Mouse (Mus musculus): ENCODE results near the gene Ugt1a5. TPM values are rescaled to one million over a fixed set of nuclear protein-coding genes. Genes with fewer than 3 reads are reported as not detected.

Ugt1a5 gene
- polyA plus RNA-seq, 2 experiments: 0.11 TPM; not detected in 1

- DNase-seq (ENCODE audit: low read depth in 3 of 3, low spot score in 3 of 3): peak; percentile 78 to 84 (median 81)
- WGBS (ENCODE audit: insufficient replicate concordance): 20% methylated on average over 2 of the region's 2 CpGs
- peaks cover 28 to 34% of the 10 kb centered on the region in 2 experiments for H3K4me1 ChIP-seq (replicated peaks; ENCODE audit: control insufficient read depth in 2 of 2, insufficient read depth in 2 of 2, low read length in 1 of 2)
- peaks cover 5% of the 10 kb centered on the region for H3K9me3 ChIP-seq (ENCODE audit: control insufficient read depth, low read length)
- TF ChIP-seq CTCF (IDR thresholded peaks at IDR 0.05; ENCODE audit: low read depth): no peak
- peak; percentile 96 for TF ChIP-seq EP300 (IDR thresholded peaks at IDR 0.05; ENCODE audit: low read depth)
- no peaks in the 10 kb centered on the region for H3K27me3 ChIP-seq (ENCODE audit: control insufficient read depth, insufficient read depth, low read length)
- peak; percentile 86 for ATAC-seq (ENCODE audit: insufficient read depth)
- H3K4me3 ChIP-seq (ENCODE audit: insufficient read depth in 1 of 2, low read depth in 2 of 2, low read length in 2 of 2): peak overlapping the region in 1 of 2 experiments; percentile 8; a peak in 1 of 4 replicates
- H3K9ac ChIP-seq (replicated peaks): peak overlapping the region; percentile 61
- H3K36me3 ChIP-seq (replicated peaks; ENCODE audit: control insufficient read depth, insufficient read depth, low read depth): no peaks in the 10 kb centered on the region; the same call in 1 of the 2 replicates
- H3K4me2 ChIP-seq (ENCODE audit: low read depth): peak overlapping the region; percentile 92
- H3K27ac ChIP-seq: peak overlapping the region; percentile 98
Measured at GRCm38 (mm10) chr1:88206843-88207479, 41.1 kb downstream of the Ugt1a5 start.

- DNase-seq (ENCODE audit: low read depth in 3 of 3, low spot score in 3 of 3) (peak in 1 of 3 experiments; percentile 6), ATAC-seq (ENCODE audit: insufficient read depth) (no peak)
- TF ChIP-seq EP300 (IDR thresholded peaks at IDR 0.05; ENCODE audit: low read depth) (no peak), CTCF (IDR thresholded peaks at IDR 0.05; ENCODE audit: low read depth) (no peak)
- H3K27me3 ChIP-seq (ENCODE audit: control insufficient read depth, insufficient read depth, low read length): no peaks in the 10 kb centered on the region
- no peak within 1 kb of the TSS for H3K4me3 ChIP-seq (ENCODE audit: insufficient read depth in 1 of 2, low read depth in 2 of 2, low read length in 2 of 2)
- no peak within 1 kb of the TSS for H3K9ac ChIP-seq (replicated peaks)
- H3K9me3 ChIP-seq (ENCODE audit: control insufficient read depth, low read length): peaks cover 22% of the 10 kb centered on the region
- peaks cover 16 to 19% of the 10 kb centered on the region in 2 experiments for H3K4me1 ChIP-seq (replicated peaks; ENCODE audit: control insufficient read depth in 2 of 2, insufficient read depth in 2 of 2, low read length in 1 of 2)
- H3K4me2 ChIP-seq (ENCODE audit: low read depth): no peak within 1 kb of the TSS
- WGBS (ENCODE audit: insufficient replicate concordance): 52% methylated on average over 8 of the region's 8 CpGs
- no peak within 1 kb of the TSS for H3K27ac ChIP-seq
- H3K36me3 ChIP-seq (replicated peaks; ENCODE audit: control insufficient read depth, insufficient read depth, low read depth): no peaks in the 10 kb centered on the region
Measured at GRCm38 (mm10) chr1:88211812-88212211, 46.0 kb downstream of the Ugt1a5 start, which contains the start of gene Ugt1a1. Ugt1a1 (plus strand) TSS chr1:88211959.

- H3K36me3 ChIP-seq (replicated peaks; ENCODE audit: control insufficient read depth, insufficient read depth, low read depth): no peaks in the 10 kb centered on the region
- H3K9me3 ChIP-seq (ENCODE audit: control insufficient read depth, low read length): peaks cover 26% of the 10 kb centered on the region
- H3K4me1 ChIP-seq (replicated peaks; ENCODE audit: control insufficient read depth in 2 of 2, insufficient read depth in 2 of 2, low read length in 1 of 2): peaks cover 10 to 12% of the 10 kb centered on the region in 2 experiments
- no peak overlapping the region for H3K4me2 ChIP-seq (ENCODE audit: low read depth)
- 47% methylated on average over 8 of the region's 8 CpGs for WGBS (ENCODE audit: insufficient replicate concordance)
- peak in 1 of 3 experiments; percentile 6 for DNase-seq (ENCODE audit: low read depth in 3 of 3, low spot score in 3 of 3)
- TF ChIP-seq CTCF (IDR thresholded peaks at IDR 0.05; ENCODE audit: low read depth): no peak
- TF ChIP-seq EP300 (IDR thresholded peaks at IDR 0.05; ENCODE audit: low read depth): no peak
- ATAC-seq (ENCODE audit: insufficient read depth): no peak
- no peaks in the 10 kb centered on the region for H3K27me3 ChIP-seq (ENCODE audit: control insufficient read depth, insufficient read depth, low read length)
- H3K4me3 ChIP-seq (ENCODE audit: insufficient read depth in 1 of 2, low read depth in 2 of 2, low read length in 2 of 2): no peak overlapping the region
- H3K9ac ChIP-seq (replicated peaks): no peak overlapping the region
- H3K27ac ChIP-seq: no peak overlapping the region
Measured at GRCm38 (mm10) chr1:88212341-88213045, 46.7 kb downstream of the Ugt1a5 start.

- Histone ChIP-seq H3K9ac (replicated peaks) (no peak overlapping the region), H3K36me3 (replicated peaks; ENCODE audit: control insufficient read depth, insufficient read depth, low read depth) (no peaks in the 10 kb centered on the region), H3K4me2 (ENCODE audit: low read depth) (no peak overlapping the region), H3K4me3 (ENCODE audit: insufficient read depth in 1 of 2, low read depth in 2 of 2, low read length in 2 of 2) (no peak overlapping the region), H3K4me1 (replicated peaks; ENCODE audit: control insufficient read depth in 2 of 2, insufficient read depth in 2 of 2, low read length in 1 of 2) (peaks cover 5 to 6% of the 10 kb centered on the region in 2 experiments), H3K9me3 (ENCODE audit: control insufficient read depth, low read length) (peaks cover 26% of the 10 kb centered on the region), H3K27me3 (ENCODE audit: control insufficient read depth, insufficient read depth, low read length) (no peaks in the 10 kb centered on the region), H3K27ac (no peak overlapping the region)
- TF ChIP-seq CTCF (IDR thresholded peaks at IDR 0.05; ENCODE audit: low read depth): no peak
- no peak for TF ChIP-seq EP300 (IDR thresholded peaks at IDR 0.05; ENCODE audit: low read depth)
- WGBS (ENCODE audit: insufficient replicate concordance): 51% methylated on average over 1 of the region's 1 CpGs
- DNase-seq (ENCODE audit: low read depth in 3 of 3, low spot score in 3 of 3) (peak in 1 of 3 experiments; percentile 6), ATAC-seq (ENCODE audit: insufficient read depth) (no peak)
Measured at GRCm38 (mm10) chr1:88213061-88213460, 47.2 kb downstream of the Ugt1a5 start.

Data from liver, embryonic 14.5 days (tissue).